Mouse (Mus musculus) hematopoietic stem cell, adult 5-6 weeks (primary cell): Measurements from ENCODE around the gene Mrgprb3. TPM values are rescaled to one million over a fixed set of nuclear protein-coding genes. Genes with fewer than 3 reads are reported as not detected.

ENCODE experiments used
- ATAC-seq, 2 experiments: fragments of 125-278 bp in 1 of 2; replicated peaks in 1 of 2; 2 replicates each; pipeline ENCODE4 v1.8.0; 2016 to 2017; ENCODE audit warnings: inconsistent platforms in 2 of 2, mild to moderate bottlenecking in 2 of 2, moderate number of reproducible peaks in 2 of 2, low read depth in 1 of 2, moderate TSS enrichment in 1 of 2; ENCODE audit not compliant: low FRiP score in 2 of 2, poor library complexity in 2 of 2, severe bottlenecking in 2 of 2, insufficient read depth in 1 of 2, low TSS enrichment in 1 of 2
- total RNA-seq: library from RNA; stranded (forward); fragments of 172-1452, 232-1000 nt; gene quantifications from 2 replicates; pipeline ENCODE4 v1.2.3, GENCODE M21; 2017

Gene Mrgprb3
- total RNA-seq = not detected in 2 replicates

DNA sequence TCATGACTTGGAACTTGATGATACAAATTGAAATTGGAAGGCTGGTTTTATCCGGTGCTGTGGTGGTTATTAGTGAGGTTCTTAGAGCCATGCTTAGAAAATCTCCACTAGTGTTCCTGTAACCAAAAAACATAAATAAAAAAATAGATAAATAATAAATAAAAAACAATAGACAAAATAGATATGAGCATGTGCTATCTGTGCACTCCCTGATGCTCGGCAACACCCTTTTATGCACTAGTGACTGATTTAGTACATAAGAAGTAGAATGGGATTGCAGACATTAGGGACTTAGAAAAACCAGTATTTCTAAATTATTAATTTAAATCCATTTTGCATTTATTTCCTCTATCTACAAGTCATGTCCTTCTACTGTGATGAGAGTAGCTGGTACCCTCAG, at the start of gene Mrgprb3:
Mrgprb3 (minus strand) TSS at position 101 of the 400 bp plus-strand sequence.
- ATAC-seq = no peak

Other genes starting within 250 kb of the Mrgprb3 start
- not detected in 2 replicates for gene Mrgprb1, start 187.5 kb downstream of the Mrgprb3 start, total RNA-seq
- gene Mrgprx2, start 144.5 kb downstream of the Mrgprb3 start, total RNA-seq = not detected in 2 replicates
- gene Mrgprb2, start 85.7 kb downstream of the Mrgprb3 start, total RNA-seq = not detected in 2 replicates
- gene Zdhhc13, start 145.2 kb upstream of the Mrgprb3 start, total RNA-seq = 46.3 TPM in 2 replicates
- 2.7 and 4.6 TPM in 2 replicates for gene Csrp3, start 204.2 kb upstream of the Mrgprb3 start, total RNA-seq
- 14.6 and 20.5 TPM in 2 replicates for gene E2f8, start 237.8 kb upstream of the Mrgprb3 start, total RNA-seq